Mouse (Mus musculus) layer of hippocampus, adult 2 months (tissue): ENCODE measurements around the gene Rrp9. TPM values are rescaled to one million over a fixed set of nuclear protein-coding genes. Genes with fewer than 3 reads are reported as not detected.

Experiments used
- DNase-seq, 2 experiments: peaks; one replicate each; pipeline ENCODE4 v3.0.0; 2022; ENCODE audit warnings: low spot score in 2 of 2
- H3K27ac ChIP-seq: fragments of 200-600 bp; 2 replicates; pipeline ENCODE4 v1.8.1; 2022
- H3K4me3 ChIP-seq: fragments of 200-600 bp; 2 replicates; pipeline ENCODE4 v1.8.1; 2022; ENCODE audit warnings: mild to moderate bottlenecking
- CTCF ChIP-seq: fragments of 200-600 bp; conservative IDR thresholded peaks from 2 replicates; pipeline ENCODE4 v1.8.1; 2022; ENCODE audit warnings: antibody characterized with exemption, mild to moderate bottlenecking, moderate library complexity
- long read RNA-seq, 2 experiments: library from polyadenylated mRNA; stranded (forward); transcript quantifications; one replicate each; pipeline ENCODE4 v2.0.0; 2021; ENCODE audit warnings: borderline mapping rate in 2 of 2
- total RNA-seq, 2 experiments: library from RNA; stranded (reverse); gene quantifications; 2 replicates each; pipeline ENCODE4 v1.2.3; 2021

Gene Rrp9
- total RNA-seq = 10 to 100 TPM; 35.4 to 36.6 TPM
- long read RNA-seq, experiment 1, transcript Rrp9-201 (15 exons, 1,586 nt) = major isoform, 23 of 26 reads
- long read RNA-seq, experiment 1, partial matches to known transcripts = 0 of 26 reads
- long read RNA-seq, experiment 1, other reads (novel, unspliced or antisense) = 3 of 26 reads
- long read RNA-seq, experiment 2, transcript Rrp9-201 (15 exons, 1,586 nt) = major isoform, 25 of 36 reads
- long read RNA-seq, experiment 2, partial matches to known transcripts = 1 of 36 reads
- long read RNA-seq, experiment 2, other reads (novel, unspliced or antisense) = 8 of 36 reads

- DNase-seq = no peak
- peak within 1 kb of the TSS; percentile 41; the same call in 1 of the 2 replicates for H3K4me3 ChIP-seq
- peak within 1 kb of the TSS; percentile 80 for H3K27ac ChIP-seq
- no peak for TF ChIP-seq CTCF
Measured at GRCm38 (mm10) chr9:106475663-106476001, at the start of gene Rrp9. TSS of gene Rrp9 (plus strand) at chr9:106475963.

GRCm38 (mm10) chr9:106428719-106429220 lies 47.0 kb upstream of the Rrp9 start:
- peak overlapping the region; percentile 97 for H3K27ac ChIP-seq
- peak overlapping the region; percentile 90 for H3K4me3 ChIP-seq
- no peak for DNase-seq
- TF ChIP-seq CTCF = peak; percentile 45

DNA sequence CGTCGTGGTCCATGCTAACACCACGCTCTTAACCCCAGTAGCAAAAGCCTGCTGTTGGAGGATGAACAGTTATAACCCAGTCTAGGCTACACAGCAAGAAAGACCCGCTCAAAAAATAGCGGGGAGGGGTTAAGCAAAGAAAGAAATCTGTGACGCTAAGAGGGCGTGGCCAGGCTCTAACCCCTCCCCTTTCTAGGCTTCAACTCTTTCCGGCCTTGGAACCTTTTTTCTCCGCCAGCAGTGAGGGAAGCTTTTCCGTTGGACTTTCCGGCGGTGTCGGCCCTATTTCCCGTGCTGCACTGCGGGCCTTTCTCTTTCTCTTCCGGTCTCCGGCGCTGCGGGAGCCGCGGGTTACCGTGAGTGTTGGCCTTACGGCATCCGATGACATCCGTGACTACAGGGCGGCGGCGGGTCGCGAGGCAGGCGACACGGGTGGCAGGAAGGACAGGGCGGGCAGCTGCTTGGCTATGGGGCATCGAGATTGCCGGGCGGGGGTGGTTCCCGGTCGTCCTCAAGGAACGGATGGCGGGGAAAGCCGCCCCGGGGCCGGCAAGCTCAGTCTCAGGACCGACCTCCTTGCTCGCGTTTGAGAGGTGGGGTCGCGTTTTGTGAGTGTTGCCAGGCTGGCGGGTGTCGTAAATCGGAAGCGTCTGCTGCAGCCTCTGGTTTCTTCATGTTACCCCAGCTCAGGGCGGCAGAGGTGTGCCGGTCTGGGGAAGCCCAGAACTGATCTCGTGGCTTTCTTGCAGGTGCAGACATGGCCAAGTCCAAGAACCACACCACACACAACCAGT lies 46.3 kb upstream of the Rrp9 start, which contains the start of gene Rpl29:
Rpl29 (plus strand) TSS at position 234 of the 794 bp plus-strand sequence.
- peak within 1 kb of the TSS; percentile 90 for H3K4me3 ChIP-seq
- peak; percentile 94 to 97 for DNase-seq
- TF ChIP-seq CTCF = no peak
- peak within 1 kb of the TSS; percentile 97 for H3K27ac ChIP-seq

GRCm38 (mm10) chr9:106430015-106430264 lies 45.8 kb upstream of the Rrp9 start:
- peak overlapping the region; percentile 97 for H3K27ac ChIP-seq
- TF ChIP-seq CTCF = no peak
- H3K4me3 ChIP-seq = peak overlapping the region; percentile 90
- DNase-seq = no peak

DNA sequence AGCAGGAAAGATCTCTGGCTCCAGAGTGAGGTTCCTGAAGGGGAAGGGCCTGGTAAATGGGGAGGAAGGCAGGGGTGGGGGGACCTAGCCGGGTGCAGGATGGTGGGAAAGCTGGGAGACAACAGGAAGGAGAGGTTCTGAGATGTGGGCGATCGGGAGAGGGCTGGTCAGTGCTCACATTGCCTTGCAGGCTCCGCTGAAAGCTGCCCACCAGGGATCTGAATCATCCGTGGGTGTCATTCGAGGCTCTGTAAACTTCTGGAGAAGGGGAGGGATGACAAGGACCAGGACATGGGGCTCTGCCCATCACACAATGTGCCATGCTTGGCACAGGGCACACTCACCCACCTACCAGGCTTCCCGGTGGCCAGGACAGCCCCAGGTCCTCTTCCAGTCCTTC lies 42.4 kb upstream of the Rrp9 start:
- Histone ChIP-seq H3K4me3 (no peak overlapping the region), H3K27ac (no peak overlapping the region)
- no peak for TF ChIP-seq CTCF
- no peak for DNase-seq

- DNase-seq = no peak
- Histone ChIP-seq H3K4me3 (no peak overlapping the region), H3K27ac (no peak overlapping the region)
- no peak for TF ChIP-seq CTCF
Measured at GRCm38 (mm10) chr9:106436566-106436965, 39.2 kb upstream of the Rrp9 start.

GRCm38 (mm10) chr9:106442680-106443079 lies 33.1 kb upstream of the Rrp9 start:
- TF ChIP-seq CTCF = peak; percentile 77
- Histone ChIP-seq H3K4me3 (no peak overlapping the region), H3K27ac (no peak overlapping the region)
- DNase-seq = no peak

- no peak for DNase-seq
- H3K4me3 ChIP-seq = no peak overlapping the region
- TF ChIP-seq CTCF = no peak
- H3K27ac ChIP-seq = no peak overlapping the region
Measured at GRCm38 (mm10) chr9:106444836-106445235, 30.9 kb upstream of the Rrp9 start.

DNA sequence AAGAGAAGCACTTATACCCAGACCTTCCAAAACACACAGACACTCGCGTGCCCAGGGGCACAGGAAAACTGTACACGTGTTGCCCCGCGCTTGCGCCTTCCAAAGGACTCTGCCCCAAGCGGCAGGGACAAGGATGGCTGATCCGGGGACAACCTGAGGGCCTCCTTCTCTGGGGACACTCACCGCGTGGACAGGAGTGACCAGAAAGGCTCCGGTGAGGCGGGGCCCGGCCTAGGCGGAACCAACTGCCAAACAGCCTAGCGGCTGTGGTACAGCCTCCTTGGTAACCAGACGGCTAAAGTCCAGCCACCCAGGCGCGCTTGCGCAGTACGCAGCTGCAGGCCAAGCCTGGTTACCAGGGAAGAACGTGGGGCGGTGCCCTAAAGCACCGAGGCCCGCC lies 28.4 kb upstream of the Rrp9 start, which contains the start of the genes Abhd14b and Abhd14a:
Abhd14b (plus strand) TSS at position 112 of the 400 bp plus-strand sequence.
Abhd14a (minus strand) TSS at position 331 of the 400 bp plus-strand sequence.
- peak; percentile 72 for TF ChIP-seq CTCF
- Histone ChIP-seq H3K27ac (peak within 1 kb of the TSS; percentile 93), H3K4me3 (peak within 1 kb of the TSS; percentile 80)
- DNase-seq = peak; percentile 89 to 93

DNA sequence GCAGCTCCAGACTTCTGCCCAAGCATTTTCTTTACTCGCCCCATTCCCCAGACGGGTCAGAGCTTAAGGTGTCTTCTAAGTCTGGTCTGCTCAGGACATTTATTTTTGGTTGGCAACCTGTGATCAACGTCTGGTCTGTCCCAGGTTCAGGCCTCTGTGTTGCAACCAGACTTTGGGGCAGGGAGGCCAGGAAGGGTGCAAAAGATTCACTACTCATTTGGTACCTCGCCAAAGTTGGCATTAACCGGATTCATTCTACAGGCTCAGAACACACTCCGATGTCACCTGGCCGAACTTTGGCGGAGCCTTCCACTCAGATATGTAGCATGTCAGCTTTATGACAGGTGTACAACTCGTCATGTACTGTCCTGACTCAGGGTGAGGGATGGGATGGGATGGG lies 27.8 kb upstream of the Rrp9 start:
- H3K4me3 ChIP-seq = peak overlapping the region; percentile 80

GRCm38 (mm10) chr9:106448498-106449031 lies 27.2 kb upstream of the Rrp9 start:
- peak; percentile 72 to 74 for DNase-seq
- peak overlapping the region; percentile 93 for H3K27ac ChIP-seq
- peak overlapping the region; percentile 80 for H3K4me3 ChIP-seq
- TF ChIP-seq CTCF = peak; percentile 86

More for the DNA sequence above, 27.8 kb upstream of the Rrp9 start:
- no peak for DNase-seq
- no peak for TF ChIP-seq CTCF
- peak overlapping the region; percentile 93 for H3K27ac ChIP-seq

GRCm38 (mm10) chr9:106449947-106450346 lies 25.8 kb upstream of the Rrp9 start:
- no peak for DNase-seq
- TF ChIP-seq CTCF = no peak
- peak overlapping the region; percentile 93; the same call in 1 of the 2 replicates for H3K27ac ChIP-seq
- no peak overlapping the region for H3K4me3 ChIP-seq

DNA sequence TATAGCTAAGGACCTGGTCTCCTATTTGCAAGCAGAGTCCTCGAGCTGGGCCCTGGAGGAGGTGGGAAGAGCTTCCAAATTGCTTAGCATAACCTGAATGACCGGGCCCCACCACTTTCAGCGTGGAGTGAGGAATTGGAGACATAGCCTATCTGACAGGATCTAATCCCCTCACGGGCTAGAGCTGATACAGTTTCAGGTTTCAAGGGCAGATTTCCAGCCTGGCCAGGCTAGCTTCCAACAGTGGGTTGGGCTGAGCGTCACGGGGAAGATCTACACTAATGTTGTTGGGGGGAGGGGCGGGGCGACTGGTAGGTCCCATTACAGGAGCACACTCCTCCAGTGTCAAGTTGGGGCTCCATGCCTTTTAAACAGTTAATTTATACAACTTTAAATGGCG lies 25.1 kb upstream of the Rrp9 start:
- Histone ChIP-seq H3K27ac (no peak overlapping the region; the same call in 1 of the 2 replicates), H3K4me3 (no peak overlapping the region)
- no peak for TF ChIP-seq CTCF

More for the DNA sequence above, 25.1 kb upstream of the Rrp9 start:
- no peak for DNase-seq
